ENCODE assay signal across 10 mouse cellular contexts in genomic region chr16:10867904-10868440, GRCm38 (mm10). TPM values are rescaled to one million over a fixed set of nuclear protein-coding genes. Genes with fewer than 3 reads are reported as not detected.
DNase-seq lines count a peak whose midpoint lies in the region; ATAC-seq and TF ChIP-seq lines count a peak whose summit lies in the region.
"Had no signal": no experiment of that assay in that cellular context is flagged by ENCODE, and none has a peak within 500 bp of the region (broad histone marks: within the 10 kb centered on the region; RNA-seq: fewer than 3 reads in every experiment).

No protein-coding gene starts in this region.

- no peak overlapping the region for H3K4me2 ChIP-seq in intestine, embryonic 14.5 days (ENCODE audit: low read length)
- H3K4me2 ChIP-seq in intestine, embryonic 15.5 days (replicated peaks) = no peak overlapping the region
- H3K4me2 ChIP-seq: liver, embryonic 15.5 days had no signal

- no peak overlapping the region for H3K27ac ChIP-seq in intestine, embryonic 14.5 days (ENCODE audit: low read depth)
- H3K27ac ChIP-seq in intestine, embryonic 15.5 days = no peak overlapping the region
- H3K27ac ChIP-seq in ES-Bruce4 (ENCODE audit: insufficient read depth, low read length) = no peak overlapping the region
- H3K27ac ChIP-seq: liver, embryonic 15.5 days had no signal

- H3K4me3 ChIP-seq in intestine, embryonic 14.5 days (ENCODE audit: low read depth, low read length) = no peak overlapping the region
- H3K4me3 ChIP-seq in intestine, embryonic 15.5 days (replicated peaks) = no peak overlapping the region
- H3K4me3 ChIP-seq in ES-Bruce4 (ENCODE audit: low read depth, low read length) = no peak overlapping the region
- H3K4me3 ChIP-seq: erythroblast, embryonic 14.5 days; liver, embryonic 15.5 days had no signal

- no peak for TF ChIP-seq EP300 in ES-Bruce4 (IDR thresholded peaks at IDR 0.05; ENCODE audit: insufficient read depth, low read depth, low read length)

- H3K36me3 ChIP-seq in intestine, embryonic 14.5 days (ENCODE audit: control insufficient read depth, insufficient read depth, low read length) = no peaks in the 10 kb centered on the region
- H3K36me3 ChIP-seq in intestine, embryonic 15.5 days = no peaks in the 10 kb centered on the region
- no peaks in the 10 kb centered on the region for H3K36me3 ChIP-seq in ES-Bruce4 (ENCODE audit: control insufficient read depth, insufficient read depth, low read length, poor library complexity, severe bottlenecking)
- H3K36me3 ChIP-seq: liver, embryonic 15.5 days had no signal

- peaks cover 5% of the 10 kb centered on the region; the same call in 1 of the 2 replicates for H3K4me1 ChIP-seq in intestine, embryonic 14.5 days (replicated peaks; ENCODE audit: control insufficient read depth, insufficient read depth, low read length)
- peaks cover 6% of the 10 kb centered on the region; the same call in 1 of the 2 replicates for H3K4me1 ChIP-seq in intestine, embryonic 15.5 days (replicated peaks)
- no peaks in the 10 kb centered on the region for H3K4me1 ChIP-seq in ES-Bruce4 (ENCODE audit: control insufficient read depth, insufficient read depth, low read length)
- H3K4me1 ChIP-seq: liver, embryonic 15.5 days had no signal

- WGBS in intestine, embryonic 14.5 days = 36% methylated on average over 11 of the region's 11 CpGs
- WGBS in intestine, embryonic 15.5 days = 39% methylated on average over 11 of the region's 11 CpGs

- DNase-seq in intestine, embryonic 14.5 days (ENCODE audit: low spot score) = peak; percentile 84
- peak; percentile 38 for DNase-seq in c-Kit-positive CD71-negative TER-119-negative erythroid progenitor cells, embryonic 14.5 days (ENCODE audit: low read depth)
- peak; percentile 71 for DNase-seq in gastrocnemius, postnatal 10 days
- DNase-seq in left cerebral cortex, postnatal 36 days (ENCODE audit: low spot score in 2 of 2) = peak; percentile 29 to 44
- peak; percentile 78 for DNase-seq in retina, embryonic 14.5 days (ENCODE audit: low spot score)
- peak; percentile 74 for DNase-seq in urinary bladder, postnatal 14 days (ENCODE audit: low spot score)

- intact Hi-C loops in left cerebral cortex, postnatal 36 days (cut with DNase I) = loop anchor here (2.0 kb wide), 1 partner anchor 303 kb away; no protein-coding TSS in a partner anchor

- H3K9me3 ChIP-seq in intestine, embryonic 14.5 days (ENCODE audit: control insufficient read depth, low read length) = no peaks in the 10 kb centered on the region
- H3K9me3 ChIP-seq in intestine, embryonic 15.5 days = no peaks in the 10 kb centered on the region
- no peaks in the 10 kb centered on the region for H3K9me3 ChIP-seq in ES-Bruce4 (replicated peaks; ENCODE audit: control insufficient read depth, insufficient read depth, low read length, poor library complexity, severe bottlenecking)
- H3K9me3 ChIP-seq: liver, embryonic 15.5 days had no signal

- H3K27me3 ChIP-seq in intestine, embryonic 14.5 days (replicated peaks; ENCODE audit: control insufficient read depth, insufficient read depth, low read length) = no peaks in the 10 kb centered on the region
- H3K27me3 ChIP-seq in intestine, embryonic 15.5 days (replicated peaks) = no peaks in the 10 kb centered on the region
- no peaks in the 10 kb centered on the region for H3K27me3 ChIP-seq in ES-Bruce4 (ENCODE audit: control insufficient read depth, insufficient read depth, low read length, poor library complexity, severe bottlenecking)
- H3K27me3 ChIP-seq: liver, embryonic 15.5 days had no signal

- TF ChIP-seq CTCF in ES-Bruce4 (IDR thresholded peaks at IDR 0.05; ENCODE audit: low read depth, low read length) = peak; percentile 88

- ATAC-seq in intestine, embryonic 14.5 days (replicated peaks; ENCODE audit: low FRiP score, low TSS enrichment, low read depth) = no peak
- no peak for ATAC-seq in intestine, embryonic 15.5 days

- TF ChIP-seq POLR2A in ES-Bruce4 (IDR thresholded peaks at IDR 0.05; ENCODE audit: insufficient read depth, low read length) = no peak

- no peak overlapping the region for H3K9ac ChIP-seq in intestine, embryonic 14.5 days (ENCODE audit: low read length)
- H3K9ac ChIP-seq in intestine, embryonic 15.5 days = no peak overlapping the region
- H3K9ac ChIP-seq in ES-Bruce4 (ENCODE audit: low read depth, poor library complexity, severe bottlenecking) = no peak overlapping the region
- H3K9ac ChIP-seq: liver, embryonic 15.5 days had no signal

RNA-seq across cellular contexts. Expression of gene Rmi2, which starts 33.1 kb away (rescaled TPM):
- polyA plus RNA-seq in intestine, embryonic 14.5 days (2014; fragmentation: Nextera tagmentation; extraction: Ambion mirVana) = 3.7 and 3.9 TPM in 2 replicates
- polyA plus RNA-seq in intestine, embryonic 15.5 days (2015; fragmentation: Nextera tagmentation; extraction: Ambion mirVana) = 2.8 and 4.1 TPM in 2 replicates
- 3.7 and 3.8 TPM in 2 replicates for polyA plus RNA-seq in ES-Bruce4 (2011; ENCODE audit: insufficient read depth, insufficient read length, low read depth, missing spikeins)
- 1 to 10 TPM; 1.6 TPM for total RNA-seq in gastrocnemius, postnatal 10 days (2021)
- total RNA-seq in left cerebral cortex, postnatal 36 days (2021) = under 1 TPM; 0.18 to 0.25 TPM

RNA-seq across cellular contexts. Expression of gene Gm11172, which starts 55.3 kb away (rescaled TPM):
- not detected in 2 replicates for polyA plus RNA-seq in intestine, embryonic 14.5 days (2014; fragmentation: Nextera tagmentation; extraction: Ambion mirVana)
- polyA plus RNA-seq in intestine, embryonic 15.5 days (2015; fragmentation: Nextera tagmentation; extraction: Ambion mirVana) = not detected in 2 replicates
- polyA plus RNA-seq in ES-Bruce4 (2011; ENCODE audit: insufficient read depth, insufficient read length, low read depth, missing spikeins) = not detected in 2 replicates
- not detected for total RNA-seq in gastrocnemius, postnatal 10 days (2021)
- not detected for total RNA-seq in left cerebral cortex, postnatal 36 days (2021)
- polyA plus RNA-seq: erythroblast, embryonic 14.5 days; liver, embryonic 15.5 days had no signal
